Mouse (Mus musculus) embryonic facial prominence, embryonic 11.5 days (tissue): Measurements from ENCODE around the gene Pck2. TPM values are rescaled to one million over a fixed set of nuclear protein-coding genes. Genes with fewer than 3 reads are reported as not detected.

ENCODE experiments used
- ATAC-seq: fragments of 200-750 bp; cut with Nextera tagmentation; replicated peaks from 2 replicates; pipeline ENCODE4 v1.8.0; 2017; ENCODE audit warnings: low read depth; ENCODE audit not compliant: insufficient number of reproducible peaks, low FRiP score, low TSS enrichment
- DNase-seq: peaks from one replicate; pipeline ENCODE4 v3.0.0-alpha.2; 2015; ENCODE audit warnings: low spot score
- H3K27ac ChIP-seq: fragments of 300-500 bp; sonication (generic); replicated peaks from 2 replicates; pipeline ENCODE4 v1.5.1; 2014; ENCODE audit warnings: mild to moderate bottlenecking, low read depth, low read length, control low read depth
- H3K27me3 ChIP-seq: fragments of 300-500 bp; sonication (generic); 2 replicates; pipeline ENCODE4 v1.6.1; 2014; ENCODE audit warnings: mild to moderate bottlenecking, low read length, moderate library complexity, mixed read lengths; ENCODE audit not compliant: control insufficient read depth, insufficient read depth
- H3K36me3 ChIP-seq: fragments of 300-500 bp; sonication (generic); replicated peaks from 2 replicates; pipeline ENCODE4 v1.6.1; 2014; ENCODE audit warnings: low read depth, mild to moderate bottlenecking, low read length, moderate library complexity, mixed read lengths; ENCODE audit not compliant: control insufficient read depth, insufficient read depth
- H3K4me1 ChIP-seq: fragments of 300-500 bp; sonication (generic); 2 replicates; pipeline ENCODE4 v1.6.1; 2014; ENCODE audit warnings: low read length, mixed read lengths; ENCODE audit not compliant: control insufficient read depth, insufficient read depth
- H3K4me2 ChIP-seq: fragments of 300-500 bp; sonication (generic); 2 replicates; pipeline ENCODE4 v1.6.1; 2014; ENCODE audit warnings: low read depth, mild to moderate bottlenecking, control low read depth, low read length, moderate library complexity
- H3K4me3 ChIP-seq: fragments of 300-500 bp; sonication (generic); 2 replicates; pipeline ENCODE4 v1.5.1; 2014; ENCODE audit warnings: low read depth, low read length, control low read depth
- H3K9ac ChIP-seq: fragments of 300-500 bp; sonication (generic); replicated peaks from 2 replicates; pipeline ENCODE4 v1.6.1; 2014; ENCODE audit warnings: mild to moderate bottlenecking, control low read depth, low read length
- H3K9me3 ChIP-seq: fragments of 300-500 bp; sonication (generic); replicated peaks from 2 replicates; pipeline ENCODE4 v1.6.1; 2016; ENCODE audit warnings: mild to moderate bottlenecking, low read length, inconsistent platforms, mixed read lengths; ENCODE audit not compliant: control insufficient read depth
- WGBS: fragments of 180-500 bp; shearing (Covaris S2); extraction: QIAGEN DNeasy Blood & Tissue Kit; methylation state at CpG from one replicate; pipeline ENCODE4 v1.1.7; 2014; 5-methylcytosine and 5-hydroxymethylcytosine counted together
- polyA plus RNA-seq: library from polyadenylated mRNA; unstranded; fragments of >200 nt; fragmentation: Nextera tagmentation; extraction: Ambion mirVana; gene quantifications from 2 replicates; pipeline ENCODE4 v1.2.1, GENCODE M21; 2014

Gene Pck2
- polyA plus RNA-seq = 12.7 and 14.6 TPM in 2 replicates

DNA sequence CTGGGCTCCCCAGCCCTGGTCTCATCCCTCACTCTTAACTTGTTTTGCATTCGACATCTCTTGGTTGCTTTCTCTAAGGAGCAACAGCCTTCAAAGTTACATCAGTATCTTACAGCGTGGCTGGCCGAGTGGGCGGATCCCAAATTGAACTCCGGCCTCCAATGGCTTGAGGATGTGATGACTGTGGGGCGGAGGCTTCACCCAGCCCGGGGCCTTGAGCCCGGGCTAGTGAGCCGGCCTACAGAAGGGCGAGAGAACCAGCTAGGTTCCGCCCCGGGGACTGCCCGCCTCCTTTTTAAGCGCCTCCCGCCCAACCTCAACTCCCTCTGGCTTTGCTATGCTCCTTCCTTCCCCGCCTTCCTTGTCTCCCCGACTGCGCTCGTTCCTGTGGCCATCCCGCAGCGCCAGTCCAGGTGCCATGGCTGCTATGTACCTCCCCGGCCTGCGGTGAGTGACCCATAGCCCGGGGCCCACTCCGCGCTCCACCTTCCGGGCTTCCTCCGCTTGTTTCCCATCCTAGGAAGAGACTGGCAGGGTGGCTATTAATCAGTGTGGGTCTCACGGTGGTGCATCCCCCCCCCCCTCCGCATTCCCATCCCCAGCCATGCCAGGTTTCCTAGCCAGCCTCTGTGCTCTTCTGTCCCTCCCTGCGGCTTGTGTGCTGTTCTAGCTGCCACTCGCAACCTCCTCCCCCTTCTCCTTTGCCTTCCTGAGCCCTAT is at the start of gene Pck2:
Pck2 (plus strand) TSS at position 200 of the 720 bp plus-strand sequence.
- H3K36me3 ChIP-seq = no peaks in the 10 kb centered on the region; the same call in 1 of the 2 replicates
- H3K4me1 ChIP-seq = no peaks in the 10 kb centered on the region
- H3K9ac ChIP-seq = peak within 1 kb of the TSS; percentile 77
- no peaks in the 10 kb centered on the region for H3K9me3 ChIP-seq
- DNase-seq (peak; percentile 87), ATAC-seq (peak; percentile 89)
- H3K27me3 ChIP-seq = no peaks in the 10 kb centered on the region
- peak within 1 kb of the TSS; percentile 86 for H3K4me2 ChIP-seq
- WGBS = under 1% methylated on average over 32 of the region's 32 CpGs
- H3K27ac ChIP-seq = peak within 1 kb of the TSS; percentile 76
- peak within 1 kb of the TSS; percentile 62 for H3K4me3 ChIP-seq

DNA sequence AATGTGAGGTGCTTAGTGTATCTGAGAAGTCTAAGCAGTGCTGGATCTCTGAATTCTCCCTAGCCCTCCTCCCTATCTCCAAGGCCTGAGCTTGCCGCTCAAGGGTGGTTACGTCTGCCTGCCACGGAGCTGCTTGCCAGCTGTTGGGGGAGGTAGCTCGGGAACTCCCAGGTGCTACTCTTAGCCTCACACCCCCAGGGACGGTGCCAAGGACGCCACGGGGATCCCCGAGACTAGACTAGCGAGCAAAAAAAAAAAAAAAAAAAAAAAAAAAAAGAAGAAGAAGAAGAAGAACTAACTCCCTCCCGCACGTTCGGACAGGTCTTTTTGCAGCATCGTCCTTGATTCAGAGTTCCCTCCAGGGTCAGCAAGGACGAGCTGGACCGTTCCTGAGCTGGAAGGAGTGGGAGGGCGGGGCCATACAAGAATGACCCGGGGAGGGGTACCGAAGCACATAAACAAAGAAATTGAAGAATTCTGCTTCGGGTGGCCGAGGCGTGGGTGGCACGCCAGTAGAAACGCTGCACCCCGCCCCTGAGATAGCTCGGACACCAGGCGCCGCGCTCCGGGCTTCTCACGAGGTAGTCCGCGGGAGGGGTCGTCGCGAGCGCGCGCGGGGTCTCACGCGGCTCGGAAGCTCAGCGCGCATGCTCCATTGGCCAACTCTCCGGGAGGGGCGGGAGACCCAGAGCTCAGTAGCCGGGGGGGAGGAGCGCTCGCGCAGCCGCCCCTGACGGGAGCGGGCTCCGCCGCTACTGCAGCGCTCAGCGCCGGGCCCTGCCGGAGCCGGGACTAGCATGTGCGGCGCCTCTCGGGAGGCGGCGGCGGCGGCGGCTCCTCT is 49.5 kb upstream of the Pck2 start, which contains the start of gene Carmil3:
Carmil3 (plus strand) TSS at position 291 of the 841 bp plus-strand sequence.
- Histone ChIP-seq H3K4me3 (peak within 1 kb of the TSS; percentile 63), H3K27ac (peak within 1 kb of the TSS; percentile 52), H3K4me1 (no peaks in the 10 kb centered on the region), H3K36me3 (no peaks in the 10 kb centered on the region; the same call in 1 of the 2 replicates), H3K4me2 (peak within 1 kb of the TSS; percentile 94), H3K27me3 (no peaks in the 10 kb centered on the region), H3K9ac (peak within 1 kb of the TSS; percentile 74), H3K9me3 (no peaks in the 10 kb centered on the region)
- under 1% methylated on average over 64 of the region's 68 CpGs for WGBS
- ATAC-seq (peak; percentile 82), DNase-seq (peak; percentile 86)

DNA sequence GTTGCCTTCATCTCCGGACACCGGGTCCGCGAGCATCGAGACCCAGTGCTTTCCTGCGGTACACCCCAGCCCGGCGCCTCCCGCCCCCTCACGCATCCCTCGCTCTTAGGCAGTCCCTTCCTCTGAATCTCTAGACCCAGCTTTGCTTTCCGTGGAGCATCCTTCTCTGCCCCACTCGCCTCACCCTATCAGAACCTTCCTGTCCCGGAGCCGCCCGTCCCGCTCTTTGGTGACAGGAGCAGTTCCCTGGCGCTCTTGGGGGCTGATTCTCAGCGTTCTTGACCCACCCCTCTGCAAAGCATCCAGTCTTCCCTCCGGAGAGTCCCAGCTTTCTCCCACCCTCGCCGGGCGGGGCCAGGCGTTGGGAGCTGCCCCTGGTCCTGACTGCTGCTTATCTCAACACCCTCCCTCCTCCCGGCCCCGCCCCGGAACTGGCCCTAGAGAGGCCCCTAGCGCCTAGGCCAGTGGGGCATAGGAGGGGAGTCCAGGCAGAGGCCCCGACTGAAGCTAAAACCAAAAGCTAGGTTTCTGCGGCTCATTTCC is 48.7 kb upstream of the Pck2 start:
- H3K4me2 ChIP-seq = peak overlapping the region; percentile 94
- no peaks in the 10 kb centered on the region; the same call in 1 of the 2 replicates for H3K36me3 ChIP-seq
- ATAC-seq = peak; percentile 84
- no peaks in the 10 kb centered on the region for H3K27me3 ChIP-seq
- peak; percentile 82 for DNase-seq
- peak overlapping the region; percentile 74 for H3K9ac ChIP-seq
- H3K4me3 ChIP-seq = peak overlapping the region; percentile 63
- no peaks in the 10 kb centered on the region for H3K4me1 ChIP-seq
- H3K27ac ChIP-seq = peak overlapping the region; percentile 52
- 0% methylated on average over 25 of the region's 30 CpGs for WGBS
- H3K9me3 ChIP-seq = no peaks in the 10 kb centered on the region

DNA sequence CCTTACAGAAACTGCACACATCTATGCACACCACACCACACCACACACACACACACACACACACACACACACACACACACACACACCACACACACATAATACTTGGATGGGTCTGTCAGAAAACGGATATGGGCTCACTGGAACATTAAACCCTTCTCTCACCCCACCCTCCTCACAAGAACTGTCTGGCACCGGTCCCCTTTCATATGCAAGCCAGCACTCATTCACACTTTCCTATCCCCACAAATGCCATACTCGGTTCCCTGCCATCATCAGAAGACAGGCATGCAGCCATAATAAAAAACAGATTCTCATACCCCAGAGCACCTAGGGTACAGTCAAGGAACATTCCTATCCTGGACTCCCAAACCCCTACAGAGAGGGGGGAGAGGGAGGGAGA is 48.0 kb upstream of the Pck2 start:
- no peaks in the 10 kb centered on the region; the same call in 1 of the 2 replicates for H3K36me3 ChIP-seq
- H3K27me3 ChIP-seq = no peaks in the 10 kb centered on the region
- DNase-seq (no peak), ATAC-seq (no peak)
- H3K27ac ChIP-seq = no peak overlapping the region
- H3K9ac ChIP-seq = no peak overlapping the region
- no peak overlapping the region for H3K4me3 ChIP-seq
- no peaks in the 10 kb centered on the region for H3K9me3 ChIP-seq
- H3K4me2 ChIP-seq = no peak overlapping the region; the same call in 1 of the 2 replicates
- H3K4me1 ChIP-seq = no peaks in the 10 kb centered on the region
- WGBS = 41% methylated on average over 3 of the region's 3 CpGs

DNA sequence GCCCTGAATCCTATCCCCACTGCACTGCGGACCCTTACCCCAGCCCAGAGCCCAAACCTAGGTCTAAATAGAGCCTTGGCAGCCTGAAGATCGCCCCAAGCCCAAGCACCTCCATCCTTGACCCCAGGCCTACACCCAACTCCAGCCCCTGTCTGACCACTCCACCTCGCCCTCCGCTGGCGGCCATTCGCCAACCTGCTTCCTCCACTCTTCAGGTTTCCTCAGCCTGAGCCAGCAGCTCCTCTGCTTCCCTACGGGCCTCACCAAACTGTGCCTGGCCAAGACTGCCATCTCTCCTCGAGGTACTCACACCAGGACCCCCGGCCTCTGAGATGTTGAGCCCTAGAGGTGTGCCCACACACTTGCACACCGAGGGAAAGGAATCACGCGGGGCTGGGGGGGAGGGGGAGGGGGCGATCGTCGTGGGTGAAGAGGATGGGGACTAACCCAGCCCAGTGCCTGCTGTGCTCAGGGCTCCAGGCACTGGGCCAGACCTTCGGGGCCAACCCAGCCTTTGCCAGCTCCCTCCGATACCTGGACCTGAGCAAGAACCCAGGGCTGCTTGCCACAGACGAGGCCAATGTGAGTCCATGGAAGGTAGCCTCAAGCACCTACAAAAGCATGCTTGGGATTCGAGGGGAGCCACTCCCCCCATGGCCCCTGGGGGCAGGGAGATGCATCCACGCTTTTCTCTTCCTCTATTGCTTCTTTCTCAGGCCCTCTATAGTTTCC is 44.4 kb upstream of the Pck2 start:
- no peak overlapping the region for H3K4me3 ChIP-seq
- H3K27ac ChIP-seq = no peak overlapping the region
- no peaks in the 10 kb centered on the region for H3K4me1 ChIP-seq
- H3K36me3 ChIP-seq = no peaks in the 10 kb centered on the region; the same call in 1 of the 2 replicates
- WGBS = 73% methylated on average over 18 of the region's 20 CpGs
- H3K4me2 ChIP-seq = no peak overlapping the region
- no peak for DNase-seq
- no peak for ATAC-seq
- H3K9me3 ChIP-seq = no peaks in the 10 kb centered on the region
- H3K27me3 ChIP-seq = no peaks in the 10 kb centered on the region
- H3K9ac ChIP-seq = no peak overlapping the region

DNA sequence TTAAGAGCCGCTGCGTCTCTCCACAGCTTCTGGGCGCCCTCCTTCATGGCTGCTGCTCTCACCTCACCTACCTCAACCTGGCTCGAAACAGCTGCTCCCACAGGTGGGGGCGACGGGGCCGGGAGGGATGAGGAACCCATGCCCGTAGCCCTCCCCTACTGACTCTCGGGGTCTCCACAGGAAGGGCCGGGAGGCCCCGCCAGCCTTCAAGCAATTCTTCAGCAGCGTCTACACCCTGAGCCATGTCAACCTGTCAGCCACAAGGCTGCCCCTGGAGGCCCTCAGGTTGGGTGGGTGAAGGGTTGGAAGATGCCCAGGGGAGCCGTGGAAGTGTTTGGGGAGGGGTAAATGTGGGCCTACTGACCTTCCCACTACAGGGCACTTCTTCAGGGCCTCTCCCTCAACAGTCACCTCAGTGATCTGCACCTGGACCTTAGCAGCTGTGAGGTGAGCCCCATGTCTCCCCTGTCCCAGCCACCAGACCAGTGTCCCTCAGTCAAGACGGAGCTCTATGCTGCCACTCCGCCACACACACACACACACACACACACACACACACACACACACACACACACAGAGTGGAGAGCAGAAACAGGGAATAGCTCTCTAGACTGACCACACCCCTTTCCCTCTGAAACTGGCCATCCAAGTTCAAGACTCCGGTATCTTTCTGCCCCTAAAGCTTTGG is 43.2 kb upstream of the Pck2 start:
- no peak overlapping the region for H3K4me2 ChIP-seq
- DNase-seq (no peak), ATAC-seq (0 out of 2 replicates have a peak, but pooled peaks have one; percentile 32)
- no peaks in the 10 kb centered on the region for H3K4me1 ChIP-seq
- no peak overlapping the region for H3K27ac ChIP-seq
- H3K9ac ChIP-seq = no peak overlapping the region
- H3K36me3 ChIP-seq = no peaks in the 10 kb centered on the region; the same call in 1 of the 2 replicates
- no peak overlapping the region for H3K4me3 ChIP-seq
- 62% methylated on average over 16 of the region's 16 CpGs for WGBS
- no peaks in the 10 kb centered on the region for H3K27me3 ChIP-seq
- H3K9me3 ChIP-seq = no peaks in the 10 kb centered on the region

DNA sequence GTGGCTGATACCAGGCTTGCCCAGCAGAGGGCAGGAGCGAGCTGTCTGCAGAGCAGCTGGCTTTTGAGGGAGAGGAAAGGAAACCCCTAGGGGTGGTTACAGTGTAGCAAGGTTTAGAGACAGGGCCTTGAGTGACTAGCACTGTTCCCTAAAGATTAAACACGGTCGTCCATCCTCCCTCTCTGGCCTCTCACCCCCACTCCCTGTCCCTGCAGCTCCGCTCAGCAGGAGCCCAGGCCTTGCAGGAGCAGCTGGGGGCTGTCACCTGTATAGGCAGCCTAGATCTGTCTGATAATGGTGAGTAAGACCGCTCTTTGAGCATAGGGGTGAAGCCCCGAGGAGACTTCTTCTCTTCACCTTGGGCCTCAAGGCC is 42.6 kb upstream of the Pck2 start:
- Histone ChIP-seq H3K27ac (no peak overlapping the region), H3K9me3 (no peaks in the 10 kb centered on the region), H3K4me2 (no peak overlapping the region), H3K27me3 (no peaks in the 10 kb centered on the region), H3K9ac (peak overlapping the region; percentile 37; the same call in 1 of the 2 replicates), H3K36me3 (no peaks in the 10 kb centered on the region; the same call in 1 of the 2 replicates), H3K4me3 (no peak overlapping the region), H3K4me1 (no peaks in the 10 kb centered on the region)
- ATAC-seq (peak; percentile 37; the same call in 1 of the 2 replicates), DNase-seq (peak; percentile 86)
- WGBS = 28% methylated on average over 6 of the region's 6 CpGs
